In the genomic region with DNA sequence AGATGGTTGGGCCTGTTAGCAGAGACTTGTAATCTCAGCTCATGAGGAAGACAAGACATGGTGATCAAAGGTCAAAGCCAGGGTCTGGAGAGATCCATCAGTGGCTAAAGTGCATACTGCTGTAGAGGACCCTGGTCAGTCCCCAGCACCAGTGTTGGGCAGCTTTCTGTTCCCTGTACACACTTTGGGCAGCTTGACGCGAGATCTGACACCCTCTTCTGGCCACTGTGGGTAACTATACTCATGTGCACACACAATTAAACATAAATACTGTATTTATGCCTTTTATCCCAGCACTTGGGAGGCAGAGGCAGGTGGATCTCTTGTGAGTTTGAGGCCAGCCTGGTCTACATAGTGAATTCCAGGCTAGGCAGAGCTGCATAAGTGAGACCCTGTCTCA, we compare ENCODE assay signal across 20 mouse cellular contexts. TPM values are rescaled to one million over a fixed set of nuclear protein-coding genes. Genes with fewer than 3 reads are reported as not detected.
"Had no signal": no experiment of that assay in that cellular context is flagged by ENCODE, and none has a peak within 500 bp of the region (broad histone marks: within the 10 kb centered on the region; RNA-seq: fewer than 3 reads in every experiment).

No protein-coding gene starts in this region.

- H3K27ac ChIP-seq: neural tube, embryonic 12.5 days; stomach, embryonic 15.5 days; stomach, postnatal 0 days had no signal

- H3K4me1 ChIP-seq: midbrain, embryonic 15.5 days; neural tube, embryonic 12.5 days; stomach, embryonic 15.5 days had no signal

- DNase-seq: lung, adult 18-20 months; lung, postnatal 10 days; right cerebral cortex, postnatal 14 days; thymus, adult 2 months; thymus, postnatal 36 days had no signal

- H3K4me3 ChIP-seq: midbrain, embryonic 10.5 days; midbrain, embryonic 12.5 days; midbrain, embryonic 15.5 days; neural tube, embryonic 12.5 days; stomach, embryonic 15.5 days had no signal

- H3K4me2 ChIP-seq: lung, embryonic 14.5 days; midbrain, embryonic 12.5 days; midbrain, embryonic 15.5 days; neural tube, embryonic 12.5 days; stomach, embryonic 15.5 days had no signal

- H3K27me3 ChIP-seq: midbrain, embryonic 12.5 days; midbrain, embryonic 15.5 days; neural tube, embryonic 12.5 days; stomach, embryonic 15.5 days had no signal

- H3K9me3 ChIP-seq: midbrain, embryonic 10.5 days; midbrain, embryonic 12.5 days; midbrain, embryonic 15.5 days; neural tube, embryonic 12.5 days; stomach, embryonic 15.5 days had no signal

- ATAC-seq: midbrain, embryonic 15.5 days had no signal

- H3K9ac ChIP-seq: lung, embryonic 14.5 days; midbrain, embryonic 12.5 days; midbrain, embryonic 15.5 days; neural tube, embryonic 12.5 days; stomach, embryonic 15.5 days had no signal

RNA-seq across cellular contexts. Expression of a gene that starts 15.0 kb away (rescaled TPM):
- total RNA-seq: megakaryocyte, adult 5-6 weeks; megakaryocyte-erythroid progenitor cell, adult 5-6 weeks; midbrain, postnatal 0 days; monocyte, adult 5-6 weeks; neutrophil, adult 5-6 weeks had no signal
- polyA plus RNA-seq: lung, embryonic 14.5 days; lung, embryonic 16.5 days; midbrain, embryonic 10.5 days; midbrain, embryonic 12.5 days; midbrain, postnatal 0 days; neural tube, embryonic 12.5 days; neural tube, embryonic 14.5 days had no signal

RNA-seq across cellular contexts. Expression of a gene that starts 35.2 kb away (rescaled TPM):
- total RNA-seq: megakaryocyte, adult 5-6 weeks; megakaryocyte-erythroid progenitor cell, adult 5-6 weeks; midbrain, postnatal 0 days; monocyte, adult 5-6 weeks; neutrophil, adult 5-6 weeks had no signal
- polyA plus RNA-seq: lung, embryonic 14.5 days; lung, embryonic 16.5 days; midbrain, embryonic 10.5 days; midbrain, embryonic 12.5 days; midbrain, embryonic 15.5 days; midbrain, postnatal 0 days; neural tube, embryonic 12.5 days; neural tube, embryonic 14.5 days; stomach, postnatal 0 days; urinary bladder, adult 2 months had no signal
